Mouse (Mus musculus): ENCODE data around the gene Slfn9.

Slfn9 gene

GRCm38 (mm10) chr11:82959613-82960012 is 32.0 kb downstream of the Slfn9 start:
- TF ChIP-seq GATA4 (IDR thresholded peaks at IDR 0.05; ENCODE audit: insufficient replicate concordance, low read length) = no peak

- TF ChIP-seq GATA4 (IDR thresholded peaks at IDR 0.05; ENCODE audit: insufficient replicate concordance, low read length) = no peak
Observed at GRCm38 (mm10) chr11:82956925-82957324, 34.7 kb downstream of the Slfn9 start.

- no peak for TF ChIP-seq GATA4 (IDR thresholded peaks at IDR 0.05; ENCODE audit: insufficient replicate concordance, low read length)
Observed at GRCm38 (mm10) chr11:82954631-82955030, 37.0 kb downstream of the Slfn9 start.

GRCm38 (mm10) chr11:82952612-82953542 is 38.8 kb downstream of the Slfn9 start:
- TF ChIP-seq GATA4 (IDR thresholded peaks at IDR 0.05; ENCODE audit: insufficient replicate concordance, low read length) = peak; percentile 45; the same call in 1 of the 2 replicates

- TF ChIP-seq GATA4 (IDR thresholded peaks at IDR 0.05; ENCODE audit: insufficient replicate concordance, low read length) = no peak
Observed at GRCm38 (mm10) chr11:82951865-82952611, 39.6 kb downstream of the Slfn9 start.

GRCm38 (mm10) chr11:82950736-82951481 is 40.7 kb downstream of the Slfn9 start, which contains the start of gene Slfn5:
TSS of gene Slfn5 (plus strand) at chr11:82951349.
- peak; percentile 16; the same call in 1 of the 2 replicates for TF ChIP-seq GATA4 (IDR thresholded peaks at IDR 0.05; ENCODE audit: insufficient replicate concordance, low read length)

GRCm38 (mm10) chr11:82949036-82949435 is 42.6 kb downstream of the Slfn9 start:
- peak; percentile 53; the same call in 1 of the 2 replicates for TF ChIP-seq GATA4 (IDR thresholded peaks at IDR 0.05; ENCODE audit: insufficient replicate concordance, low read length)

- no peak for TF ChIP-seq GATA4 (IDR thresholded peaks at IDR 0.05; ENCODE audit: insufficient replicate concordance, low read length)
Observed at GRCm38 (mm10) chr11:82947457-82947856, 44.2 kb downstream of the Slfn9 start.

GRCm38 (mm10) chr11:82945636-82946035 is 46.0 kb downstream of the Slfn9 start:
- TF ChIP-seq GATA4 (IDR thresholded peaks at IDR 0.05; ENCODE audit: insufficient replicate concordance, low read length) = no peak

- no peak for TF ChIP-seq GATA4 (IDR thresholded peaks at IDR 0.05; ENCODE audit: insufficient replicate concordance, low read length)
Observed at GRCm38 (mm10) chr11:82943336-82943735, 48.3 kb downstream of the Slfn9 start.

GRCm38 (mm10) chr11:82933186-82933585 is 58.4 kb downstream of the Slfn9 start:
- no peak for TF ChIP-seq GATA4 (IDR thresholded peaks at IDR 0.05; ENCODE audit: insufficient replicate concordance, low read length)

GRCm38 (mm10) chr11:82929633-82929950 is 62.0 kb downstream of the Slfn9 start:
- TF ChIP-seq GATA4 (IDR thresholded peaks at IDR 0.05; ENCODE audit: insufficient replicate concordance, low read length) = 0 out of 2 replicates have a peak, but pooled peaks have one; percentile 12

GRCm38 (mm10) chr11:82928897-82929632 is 62.6 kb downstream of the Slfn9 start:
- TF ChIP-seq GATA4 (IDR thresholded peaks at IDR 0.05; ENCODE audit: insufficient replicate concordance, low read length) = no peak
